Mouse (Mus musculus) inflammation-experienced regulatory T-cells, adult 6 months (primary cell): ENCODE results near the gene Phf10. TPM values are rescaled to one million over a fixed set of nuclear protein-coding genes. Genes with fewer than 3 reads are reported as not detected.
"Not testable (repeated sequence)": the region's sequence is repeated elsewhere in the genome, so short reads cannot be mapped to it uniquely, and the experiment has no call there.

Experiments
- ATAC-seq: one replicate; pipeline ENCODE4 v1.8.0; 2017
- polyA plus RNA-seq, 3 experiments: library from polyadenylated mRNA; unstranded; fragments of 100-300 nt; shearing (Covaris generic); gene quantifications; one replicate each; pipeline ENCODE4 v1.2.1; 2017

Gene Phf10
- 10 to 100 TPM in 1 of 3 experiments, 1 to 10 TPM in 2; 8.9 to 13.4 (median 9.3) TPM for polyA plus RNA-seq

GRCm38 (mm10) chr17:14960951-14961556 lies at the start of gene Phf10:
Gene Phf10 (minus strand): TSS chr17:14961273.
- ATAC-seq = peak; percentile 66

GRCm38 (mm10) chr17:15009706-15010413 lies 48.8 kb upstream of the Phf10 start, which contains the start of gene Gm3435:
Gene Gm3435 (plus strand): TSS chr17:15010176.
- ATAC-seq = peak; percentile 92

DNA sequence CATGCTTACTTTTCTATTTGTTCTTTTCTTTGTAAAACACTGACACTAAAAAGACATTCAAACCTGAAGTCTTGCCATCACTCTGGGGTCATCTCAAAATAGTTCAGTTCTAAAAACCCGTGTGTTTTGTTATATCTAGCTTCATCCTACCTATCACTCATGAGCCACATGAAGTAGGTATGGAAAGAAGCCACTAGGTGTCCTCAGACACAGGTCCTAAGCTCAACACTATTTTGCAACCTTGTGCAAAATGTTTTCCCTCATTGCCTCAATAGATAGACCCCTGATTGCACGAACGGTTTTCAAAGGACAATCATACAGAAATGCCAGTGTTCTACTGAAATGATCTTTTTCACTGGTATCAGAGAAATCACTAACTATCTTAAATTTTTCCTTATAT lies 48.0 kb upstream of the Phf10 start:
- ATAC-seq = peak; percentile 70

GRCm38 (mm10) chr17:15000047-15000446 lies 39.0 kb upstream of the Phf10 start:
- ATAC-seq = not testable (repeated sequence)

DNA sequence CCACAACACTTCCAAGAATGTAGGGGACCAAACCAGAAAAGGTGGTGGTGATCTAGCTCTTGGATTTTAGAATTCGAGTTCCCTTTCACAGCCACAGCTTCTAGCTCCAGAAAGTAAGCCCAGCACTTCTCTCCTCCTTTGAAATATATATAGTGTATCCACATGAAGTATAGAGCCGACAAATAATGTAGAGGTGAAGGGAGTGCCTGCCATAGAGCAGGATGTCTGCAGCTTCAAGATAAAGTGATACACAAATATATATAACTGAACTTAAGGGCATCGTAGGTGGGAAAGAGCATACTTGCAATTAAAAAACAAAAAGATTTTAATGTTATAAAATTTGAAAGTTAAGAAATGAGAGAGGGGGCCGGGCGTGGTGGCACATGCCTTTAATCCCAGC lies 33.1 kb upstream of the Phf10 start:
- not testable (repeated sequence) for ATAC-seq

DNA sequence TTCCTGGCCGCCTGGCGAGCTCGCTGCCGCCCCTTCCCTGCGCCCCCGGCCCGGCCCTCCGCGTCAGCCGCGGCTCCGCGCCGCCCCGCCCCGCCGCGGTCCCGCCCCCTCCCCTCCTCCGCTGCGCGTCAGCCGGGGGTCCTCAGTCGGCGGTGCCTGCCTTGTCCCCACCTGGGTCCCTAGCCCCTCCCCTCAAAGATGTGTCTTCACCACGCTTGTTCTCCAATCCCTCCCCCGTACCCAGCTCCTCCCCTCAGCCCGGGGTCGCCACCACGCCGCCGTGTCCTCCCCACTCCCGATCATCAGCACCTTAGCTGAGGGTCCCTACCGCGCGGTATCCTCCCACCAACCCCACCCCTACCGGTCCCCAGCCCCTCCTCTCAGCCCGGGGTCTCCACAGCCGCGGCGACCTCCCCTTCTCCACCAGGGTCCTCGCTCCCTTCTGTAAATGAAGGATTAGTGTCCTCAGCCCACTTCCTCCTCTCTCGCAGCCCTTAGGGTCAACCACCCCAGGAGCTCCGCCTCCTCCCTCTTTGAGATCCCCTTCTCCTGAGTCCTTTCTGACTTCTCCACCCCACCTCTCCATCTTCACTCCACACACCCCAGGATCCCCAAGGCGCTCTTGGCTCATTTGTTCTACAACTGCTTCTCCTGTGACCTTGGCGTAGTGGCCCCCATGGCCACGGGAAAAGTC lies 32.2 kb upstream of the Phf10 start:
- ATAC-seq = peak; percentile 55

GRCm38 (mm10) chr17:14992522-14993138 lies 31.6 kb upstream of the Phf10 start:
- ATAC-seq = peak; percentile 60

GRCm38 (mm10) chr17:14990116-14990702 lies 29.1 kb upstream of the Phf10 start:
- ATAC-seq = not testable (repeated sequence)

DNA sequence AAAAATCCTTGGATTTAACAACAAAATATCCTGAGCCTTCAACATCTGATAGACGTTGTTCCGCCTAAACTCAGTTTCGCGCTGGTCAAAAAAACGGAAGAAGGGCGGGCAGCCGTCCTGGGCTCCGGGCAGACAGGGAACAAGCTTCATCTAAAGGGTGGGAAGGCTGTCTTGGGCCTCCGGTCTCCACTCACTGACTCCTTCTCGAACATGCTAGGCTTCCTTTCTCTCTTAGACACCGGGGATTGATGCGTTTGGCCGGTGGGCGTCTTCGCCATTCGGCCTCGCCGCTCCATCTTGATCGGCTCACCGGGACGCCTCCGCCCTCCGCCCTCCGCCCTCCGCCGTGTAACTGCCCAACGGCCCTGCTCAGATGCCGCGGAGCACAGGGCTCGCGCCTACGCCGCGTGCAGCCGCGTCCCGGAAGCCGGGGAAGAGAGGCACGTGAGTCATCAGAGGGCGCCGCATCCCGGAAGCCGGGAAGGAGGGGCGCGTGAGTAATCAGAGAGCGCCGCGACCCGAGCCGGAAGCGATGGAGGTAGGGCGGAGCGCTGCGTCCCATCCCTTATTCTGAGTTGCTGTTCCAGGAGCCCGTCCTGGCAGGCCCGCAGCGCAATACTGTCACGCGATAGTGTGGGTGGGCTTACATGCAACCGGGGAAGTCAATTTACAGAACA lies 17.4 kb upstream of the Phf10 start, which contains the start of the genes 9030025P20Rik and Gm3417:
TSS of gene 9030025P20Rik (plus strand) at position 107 of the 677 bp plus-strand sequence.
TSS of gene Gm3417 (minus strand) at position 429 of the 677 bp plus-strand sequence.
- peak; percentile 93 for ATAC-seq

GRCm38 (mm10) chr17:14977718-14978361 lies 16.8 kb upstream of the Phf10 start:
- ATAC-seq = peak; percentile 73

DNA sequence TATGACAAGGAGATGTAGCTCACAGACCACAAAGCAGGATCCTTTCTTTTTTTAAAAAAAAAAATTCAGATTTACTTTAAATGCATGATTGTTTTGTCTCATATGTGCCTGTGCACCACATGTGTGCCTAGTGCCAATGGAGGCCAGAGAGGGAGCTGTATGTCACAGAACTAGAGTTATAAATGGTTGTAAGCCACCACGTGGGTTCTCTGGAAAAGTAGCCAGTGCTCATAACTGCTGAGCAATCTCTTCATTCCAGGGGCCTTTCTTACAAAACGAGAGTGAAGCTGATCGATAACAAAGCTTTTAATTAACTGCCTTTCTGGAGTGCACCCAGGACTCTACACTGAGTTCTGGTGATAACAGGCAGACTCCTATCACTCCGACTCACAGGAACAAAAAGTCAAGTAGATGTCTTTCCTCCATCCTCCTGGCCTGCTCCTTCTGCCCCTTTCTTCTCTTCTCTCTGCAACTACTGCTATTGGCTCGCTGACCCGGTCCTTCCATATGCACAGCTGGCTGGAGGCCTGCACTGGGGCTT lies 7.4 kb upstream of the Phf10 start:
- ATAC-seq = not testable (repeated sequence)

- peak; percentile 57 for ATAC-seq
These were observed 583 bp upstream of the Phf10 start for GRCm38 (mm10) chr17:14961557-14962154.

- peak; percentile 12 for ATAC-seq
These were observed 553 bp downstream of the Phf10 start for GRCm38 (mm10) chr17:14960520-14960919.

DNA sequence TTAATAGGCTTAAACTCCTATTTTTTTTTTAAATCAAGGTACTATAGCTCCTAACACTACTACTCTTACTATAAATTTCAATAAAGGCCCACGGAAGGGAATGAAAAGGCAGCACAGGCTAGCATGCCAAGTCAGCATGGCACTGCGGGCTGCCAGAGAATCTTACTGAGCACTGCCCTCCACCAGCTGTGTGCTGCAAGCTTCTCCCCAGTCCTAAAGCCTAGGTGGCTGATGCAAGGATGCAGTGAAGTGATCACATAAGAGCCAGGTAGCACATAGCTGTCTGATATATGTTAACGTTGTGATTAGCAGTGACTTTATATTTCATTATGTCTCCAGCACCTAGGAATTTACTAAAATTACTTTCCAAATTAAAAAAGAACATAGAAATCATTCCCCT lies 1.1 kb downstream of the Phf10 start:
- no peak for ATAC-seq

DNA sequence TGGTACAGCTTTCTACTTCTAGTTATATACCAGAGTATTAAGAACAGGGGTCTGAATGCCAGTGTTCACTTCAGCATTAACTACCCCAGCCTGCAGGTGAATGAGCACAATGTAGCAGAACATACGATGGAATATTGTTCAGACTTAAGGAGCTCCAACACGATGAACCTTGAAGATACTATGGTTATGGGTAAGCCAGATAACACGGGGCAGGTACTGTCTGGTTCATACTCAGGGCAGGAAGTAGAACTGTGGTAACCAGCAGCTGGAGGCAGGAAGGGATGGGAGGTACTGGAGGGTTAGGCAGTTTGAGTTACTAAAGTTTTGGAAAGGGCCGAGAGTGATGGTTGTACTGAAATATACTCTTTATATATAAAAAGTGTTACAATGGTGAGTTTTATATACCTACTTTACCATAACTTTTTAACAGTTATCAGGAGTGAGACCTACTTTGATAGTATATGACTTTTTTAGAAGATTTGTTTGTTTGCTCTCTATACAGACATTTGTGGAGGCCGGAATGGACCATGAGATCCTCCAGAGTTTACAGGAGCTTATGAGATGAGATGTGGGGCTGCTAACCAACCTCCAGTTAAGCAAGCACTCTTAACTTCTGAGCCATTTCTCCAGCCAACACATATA lies 2.3 kb downstream of the Phf10 start:
- peak; percentile 20 for ATAC-seq

GRCm38 (mm10) chr17:14953452-14953851 lies 7.6 kb downstream of the Phf10 start:
- no peak for ATAC-seq

GRCm38 (mm10) chr17:14949161-14949827 lies 11.8 kb downstream of the Phf10 start:
- no peak for ATAC-seq

GRCm38 (mm10) chr17:14944551-14944950 lies 16.5 kb downstream of the Phf10 start:
- no peak for ATAC-seq

GRCm38 (mm10) chr17:14943729-14944059 lies 17.4 kb downstream of the Phf10 start:
- ATAC-seq = no peak
